Mouse (Mus musculus) ES-E14 (cell line): ENCODE data around the gene Tubb5.

Source experiments
- CHD2 ChIP-seq: IDR thresholded peaks from 2 replicates; pipeline ENCODE4 v1.6.1; 2014; ENCODE audit warnings: mild to moderate bottlenecking, low read depth, low read length, inconsistent platforms
- HCFC1 ChIP-seq: IDR thresholded peaks from 2 replicates; pipeline ENCODE4 v1.6.1; 2012; ENCODE audit warnings: low read length, inconsistent platforms, borderline replicate concordance; ENCODE audit not compliant: insufficient read depth
- MAFK ChIP-seq: IDR thresholded peaks from 2 replicates; pipeline ENCODE4 v1.6.1; 2014; ENCODE audit warnings: mild to moderate bottlenecking, low read depth, low read length, inconsistent platforms; ENCODE audit not compliant: insufficient read depth
- ZNF384 ChIP-seq: IDR thresholded peaks from 2 replicates; pipeline ENCODE4 v1.6.1; 2012; ENCODE audit warnings: low read depth, low read length, inconsistent platforms

DNA sequence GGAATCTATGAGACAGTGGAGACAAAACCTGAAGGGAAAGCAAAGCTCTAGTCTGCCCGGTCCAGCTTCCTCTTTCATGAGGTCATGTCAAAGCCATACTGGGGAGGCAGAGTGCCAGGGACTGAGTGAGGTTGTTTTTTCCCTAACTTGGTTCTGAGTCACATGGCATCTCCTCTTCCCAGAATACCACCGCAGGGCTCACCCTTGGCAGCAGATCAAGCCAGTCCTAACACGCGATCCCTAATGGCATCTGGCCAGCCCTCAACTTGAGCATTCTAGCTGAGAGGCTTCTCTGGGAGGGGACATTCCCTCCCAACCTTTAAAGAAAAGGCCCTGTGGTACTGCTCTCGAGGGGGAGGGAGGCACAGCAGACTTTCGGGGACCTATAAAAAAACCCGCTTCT is 24.9 kb downstream of the Tubb5 start:
- TF ChIP-seq MAFK, result no peak
- no peak for TF ChIP-seq CHD2
- TF ChIP-seq ZNF384, result no peak
- no peak for TF ChIP-seq HCFC1
